Mouse (Mus musculus): ENCODE measurements at regions not wholly inside any gene's neighbourhood (a gene's known extent, or its start where the extent isn't known, plus 50 kb on each side); places are given as distances from the start of the nearest gene placed in this dataset.

DNA sequence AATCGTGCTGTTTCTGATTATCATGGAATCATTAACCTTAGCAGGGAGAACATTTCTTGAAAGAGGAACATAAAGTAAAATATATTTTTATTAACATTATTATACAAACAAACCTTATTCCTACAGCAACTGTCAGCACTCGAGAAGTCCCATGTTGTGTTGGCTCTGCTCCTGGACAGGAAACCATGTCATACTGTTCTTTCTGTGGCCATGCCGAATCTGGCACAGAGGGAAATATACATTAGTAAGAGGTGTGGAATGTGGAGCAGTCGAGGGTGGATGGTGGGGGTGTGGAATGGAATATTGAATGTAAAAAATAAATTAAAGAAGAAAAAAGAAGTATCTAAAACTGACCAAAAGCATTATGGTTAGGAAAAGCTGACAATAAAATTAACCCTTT, 342.1 kb upstream of the Pmfbp1 start:
- no peak for DNase-seq (ENCODE audit: low read depth, low spot score)

DNA sequence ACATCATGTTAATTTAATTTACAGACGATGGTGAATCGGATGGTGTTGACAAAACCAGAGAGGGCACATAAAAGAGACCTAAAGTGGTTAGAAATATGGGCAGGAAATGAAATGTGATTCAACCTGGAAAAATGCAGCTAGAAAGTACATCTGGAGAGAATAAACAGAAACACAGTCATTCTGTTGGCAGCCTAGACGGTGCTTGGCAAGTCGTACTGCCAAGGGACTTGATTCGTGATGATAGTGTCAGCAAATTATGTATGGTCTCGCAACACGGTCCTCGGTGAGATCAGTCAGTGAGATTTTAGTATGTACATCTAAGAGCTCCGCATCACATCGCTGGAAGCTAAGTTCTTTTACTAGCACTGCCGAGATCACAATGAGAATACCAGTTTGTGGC, 338.3 kb upstream of the Pmfbp1 start:
- DNase-seq (ENCODE audit: low read depth, low spot score) = no peak

DNA sequence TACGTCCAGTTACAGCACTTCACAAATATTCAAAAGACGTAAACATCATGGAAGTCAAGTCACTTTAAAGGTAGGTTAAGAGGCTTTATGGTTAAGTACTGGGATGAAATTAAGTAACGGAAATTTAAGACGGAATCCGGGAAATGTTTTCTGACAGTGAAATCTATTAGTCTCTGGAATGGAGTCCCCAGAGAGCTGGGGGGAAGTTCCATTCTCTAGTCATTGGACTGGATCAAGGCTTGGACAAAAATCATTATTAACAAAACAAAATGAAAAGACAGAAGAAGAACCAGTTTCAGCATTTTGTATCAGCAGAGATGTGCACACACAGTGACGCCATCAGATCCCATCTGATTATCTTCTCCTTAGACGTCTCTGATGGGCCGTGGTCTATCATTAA, 337.8 kb upstream of the Pmfbp1 start:
- DNase-seq (ENCODE audit: low read depth, low spot score) = no peak

DNA sequence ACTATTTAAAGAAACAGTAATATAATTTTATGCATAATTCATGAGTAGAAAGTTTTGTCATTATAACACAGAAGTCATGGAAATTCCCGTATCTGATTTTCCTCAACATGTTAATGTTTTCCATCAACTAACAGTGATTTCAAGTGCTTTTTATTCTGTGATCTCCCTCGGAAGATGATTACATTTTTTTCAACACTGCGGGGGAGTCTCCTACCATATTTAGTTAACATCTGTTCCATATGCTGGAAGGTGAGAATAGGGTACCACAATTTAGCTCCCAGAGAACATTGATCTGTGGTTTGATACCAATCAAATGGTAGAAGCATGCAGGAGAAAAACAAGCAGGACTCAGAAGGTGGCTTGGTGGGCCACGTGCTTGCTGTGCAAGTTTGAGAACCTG, 321.1 kb upstream of the Pmfbp1 start:
- DNase-seq (ENCODE audit: low read depth, low spot score) = no peak

DNA sequence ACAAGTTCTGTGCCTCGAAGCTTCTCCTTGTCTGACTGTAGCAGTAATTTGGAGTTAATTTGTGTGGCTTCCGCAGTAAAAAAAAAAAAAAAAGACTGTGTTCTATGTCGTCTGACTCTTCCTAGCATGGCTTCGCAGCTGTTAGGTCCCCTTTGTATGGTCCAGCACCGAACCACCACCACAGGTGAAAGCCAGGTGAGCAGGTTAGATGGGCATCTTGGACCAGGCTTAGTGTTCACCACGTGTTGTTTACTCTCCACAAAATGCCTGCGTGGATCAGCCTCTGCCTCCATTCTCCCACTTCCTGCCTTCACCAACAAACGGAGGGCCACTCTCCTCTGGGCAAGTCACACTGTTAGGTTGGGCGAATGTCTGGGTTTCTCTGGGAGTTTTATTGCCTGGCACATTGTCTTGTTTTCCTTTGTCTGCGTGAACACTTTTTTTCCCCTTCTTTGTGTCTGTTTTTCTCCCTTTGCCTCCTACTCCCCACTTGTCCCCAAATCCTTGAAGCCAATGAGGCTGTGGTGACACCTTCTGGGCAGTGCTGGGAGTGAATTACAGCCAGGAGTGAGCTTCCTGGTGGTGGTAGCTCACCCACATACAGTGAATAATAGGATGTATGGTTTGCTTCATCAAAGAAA, 308.1 kb upstream of the Pmfbp1 start:
- DNase-seq (ENCODE audit: low read depth, low spot score) = peak; percentile 53

DNA sequence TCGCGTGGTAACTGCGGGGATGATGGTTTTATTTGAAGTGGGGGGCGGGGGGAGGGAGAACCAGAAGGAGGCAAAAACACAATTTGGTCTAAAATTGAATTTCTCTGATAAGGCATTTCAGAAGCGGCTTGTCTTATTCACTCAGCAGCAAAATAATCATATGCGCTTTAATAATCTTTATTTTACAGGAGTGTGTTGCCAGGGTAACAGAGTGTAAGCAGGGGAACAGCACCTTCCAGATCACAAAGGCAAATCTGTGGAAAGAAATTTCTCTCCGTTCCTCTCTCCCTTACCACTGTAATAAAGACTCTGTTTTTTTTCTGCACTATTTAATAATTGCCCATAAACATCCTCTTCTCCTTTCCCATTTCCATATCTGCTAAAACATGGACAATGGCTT, 306.2 kb upstream of the Pmfbp1 start:
- DNase-seq (ENCODE audit: low read depth, low spot score) = no peak

DNA sequence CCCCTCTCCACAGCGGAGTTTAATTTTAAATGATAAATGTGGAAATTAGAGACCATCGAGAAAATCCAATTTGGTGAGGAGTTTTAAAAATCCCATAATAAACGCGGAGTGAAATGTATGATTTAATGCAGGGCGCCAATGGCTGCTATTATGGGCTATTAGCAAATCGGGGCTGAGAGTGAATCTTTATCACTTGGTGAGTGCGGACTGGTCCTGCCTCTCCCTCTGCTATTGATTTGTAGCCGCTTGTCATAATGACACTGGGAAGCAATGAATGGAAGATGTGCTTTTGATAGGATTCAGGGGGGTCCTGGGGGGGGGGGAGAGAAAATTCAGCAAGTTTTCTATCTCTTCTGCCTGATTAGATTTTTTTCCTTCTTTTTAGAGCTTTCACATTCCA, 279.6 kb upstream of the Pmfbp1 start:
- DNase-seq (ENCODE audit: low read depth, low spot score) = no peak

DNA sequence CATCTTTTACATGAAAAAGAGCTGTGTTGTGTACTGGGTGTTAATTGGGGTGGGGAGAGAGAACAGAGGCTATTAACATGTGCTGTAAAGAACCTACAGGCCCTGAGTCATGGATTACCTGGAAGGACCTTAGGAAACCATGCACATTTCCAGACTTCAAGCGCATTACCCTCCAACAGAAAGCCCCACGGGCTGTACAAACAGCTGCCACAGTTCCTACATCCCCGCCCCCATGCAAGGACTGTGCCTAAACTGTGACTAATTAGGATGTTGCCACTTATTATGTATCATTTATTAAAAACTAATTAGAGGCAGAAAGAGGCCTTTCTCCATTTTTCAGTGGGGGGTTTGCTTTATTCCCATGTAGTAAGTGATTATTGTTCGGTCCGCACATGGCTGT, 277.5 kb upstream of the Pmfbp1 start:
- no peak for DNase-seq (ENCODE audit: low read depth, low spot score)

DNA sequence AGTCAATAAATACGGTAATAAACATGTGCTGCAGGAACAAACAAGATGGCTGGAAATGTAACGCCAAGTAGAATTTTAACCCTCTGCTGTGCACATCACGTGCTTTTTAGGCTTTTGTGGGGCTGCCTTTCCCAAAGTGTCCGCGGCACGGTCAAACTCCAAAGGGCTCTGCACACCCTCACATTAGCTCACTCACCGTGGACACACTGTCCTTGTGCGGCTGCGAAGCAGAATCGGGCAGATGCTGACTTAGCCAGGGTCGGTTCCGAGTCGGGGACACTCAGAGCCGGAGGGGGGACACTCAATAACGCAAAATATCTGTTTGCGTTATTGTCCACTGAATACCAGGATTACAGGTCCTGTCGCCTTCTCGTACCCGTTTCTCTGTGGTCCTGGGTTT, 276.5 kb upstream of the Pmfbp1 start:
- peak; percentile 10 for DNase-seq (ENCODE audit: low read depth, low spot score)

DNA sequence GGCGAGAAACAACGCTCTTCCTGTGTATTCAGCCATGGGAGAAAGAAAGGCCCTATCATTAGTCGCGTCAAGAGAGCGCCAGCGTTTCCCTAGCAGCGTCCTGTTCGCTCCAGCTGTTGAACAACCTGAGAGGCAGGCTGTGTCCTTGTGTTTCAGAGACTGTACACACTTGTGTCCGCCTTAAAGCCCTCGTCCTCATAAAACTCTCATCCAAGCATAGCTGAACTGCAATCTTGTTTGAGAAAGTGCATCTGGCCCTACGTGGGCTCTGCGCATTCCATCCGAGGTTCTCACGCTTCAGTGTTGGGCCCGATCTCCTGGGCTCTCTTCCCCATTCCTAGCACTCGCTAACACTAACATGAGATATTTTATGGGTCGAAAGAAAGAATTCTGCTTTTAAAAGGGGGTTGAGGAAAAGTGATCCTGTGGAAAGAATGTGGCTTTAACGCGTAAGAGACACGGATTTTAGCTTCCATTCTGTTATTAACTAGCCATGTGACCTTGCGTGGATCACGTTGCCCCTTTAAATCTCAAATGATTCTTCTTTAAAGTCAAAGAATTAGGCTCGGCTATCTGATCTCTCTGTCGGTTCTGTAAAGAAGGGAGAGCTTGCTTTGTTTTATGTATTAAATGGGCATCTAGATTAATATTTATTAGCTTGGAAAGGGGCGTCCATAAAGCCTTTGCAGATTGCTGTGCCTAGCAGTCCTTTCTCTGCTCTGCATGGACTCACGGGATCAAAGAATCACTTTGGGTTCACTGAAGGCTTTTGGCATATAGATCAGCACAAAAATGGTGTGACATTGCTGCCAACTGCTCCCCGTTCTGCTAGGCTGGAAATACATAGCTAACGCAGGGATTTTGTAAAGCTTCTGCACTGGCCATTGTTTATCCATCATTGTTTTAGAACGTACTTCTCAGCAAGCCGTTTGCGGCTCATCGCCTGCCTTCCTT, 261.3 kb upstream of the Pmfbp1 start:
- DNase-seq (ENCODE audit: low read depth, low spot score) = no peak

DNA sequence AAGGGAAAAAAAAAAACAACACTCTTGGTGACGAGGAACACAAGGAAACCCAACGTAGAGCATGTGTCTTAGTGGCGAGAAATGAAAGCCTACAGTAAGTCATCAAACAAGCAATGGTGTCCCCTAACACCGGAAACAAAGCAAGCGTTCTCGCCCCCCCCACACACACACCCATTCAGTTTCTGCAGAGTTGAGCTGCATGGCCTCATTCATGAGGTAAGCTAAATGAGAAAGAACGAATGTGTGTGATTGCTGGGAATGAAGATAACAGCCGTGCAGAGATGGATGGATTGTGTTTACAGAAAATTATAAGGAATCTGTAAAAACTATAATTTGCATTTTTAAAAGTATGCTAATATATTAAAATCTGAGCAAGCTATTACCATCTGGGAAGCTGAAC, 248.3 kb upstream of the Pmfbp1 start:
- DNase-seq (ENCODE audit: low read depth, low spot score) = no peak

DNA sequence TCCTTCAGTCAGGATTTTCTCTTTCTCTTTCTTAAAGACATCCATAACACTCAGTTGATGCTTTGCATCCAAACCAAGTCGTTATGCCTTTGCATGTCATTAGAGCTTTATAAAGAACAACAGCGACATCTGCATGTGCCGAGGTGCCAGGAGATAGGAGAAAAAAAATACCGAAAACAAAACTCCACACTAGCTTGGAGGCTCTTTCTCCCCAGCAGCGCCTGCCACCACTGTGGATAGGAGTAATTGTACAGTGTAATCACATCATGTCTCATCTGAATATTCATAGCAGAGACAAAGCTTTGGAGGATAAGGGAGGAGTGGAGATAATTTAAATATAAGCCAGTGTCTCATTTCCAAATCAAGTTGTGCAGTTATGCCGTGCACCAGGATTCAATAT, 246.0 kb upstream of the Pmfbp1 start:
- DNase-seq (ENCODE audit: low read depth, low spot score) = no peak

DNA sequence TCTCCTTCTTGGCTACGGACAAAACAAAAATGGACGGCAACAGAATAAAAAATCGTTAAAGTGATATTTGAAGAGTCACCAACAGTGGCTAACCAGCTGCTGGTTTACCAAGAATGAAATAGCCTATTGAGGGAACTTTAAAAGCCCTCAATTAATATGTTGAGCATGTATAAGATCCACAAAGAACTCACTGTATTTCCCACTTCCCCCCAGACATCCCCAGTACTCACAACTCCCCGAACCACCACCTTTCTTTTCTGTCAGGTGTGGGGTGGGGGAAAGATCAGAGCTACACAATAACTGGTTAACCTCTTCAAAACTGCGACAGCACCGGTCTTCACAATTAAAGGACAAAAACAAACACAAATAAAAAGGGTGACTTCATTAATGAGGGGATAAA, 245.5 kb upstream of the Pmfbp1 start:
- DNase-seq (ENCODE audit: low read depth, low spot score) = no peak

DNA sequence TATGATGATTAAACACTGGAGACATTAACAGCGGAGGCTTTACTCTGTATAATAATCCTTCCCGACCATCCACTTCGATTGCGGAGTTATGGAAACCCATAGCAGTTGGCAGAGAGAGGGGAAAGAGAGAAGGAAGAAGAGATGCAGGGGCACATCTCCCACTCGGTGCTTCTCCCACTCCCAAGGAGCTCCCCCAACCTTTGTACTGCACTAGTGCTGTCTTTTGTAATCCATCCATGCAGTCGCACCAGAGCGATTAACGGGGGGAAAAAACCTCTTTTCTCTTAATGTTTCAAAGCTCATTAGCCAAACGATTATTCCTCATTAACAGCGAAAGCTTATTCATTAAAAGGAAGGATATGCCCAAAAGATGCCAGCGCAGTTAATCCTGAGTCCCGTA, 244.6 kb upstream of the Pmfbp1 start:
- no peak for DNase-seq (ENCODE audit: low read depth, low spot score)

DNA sequence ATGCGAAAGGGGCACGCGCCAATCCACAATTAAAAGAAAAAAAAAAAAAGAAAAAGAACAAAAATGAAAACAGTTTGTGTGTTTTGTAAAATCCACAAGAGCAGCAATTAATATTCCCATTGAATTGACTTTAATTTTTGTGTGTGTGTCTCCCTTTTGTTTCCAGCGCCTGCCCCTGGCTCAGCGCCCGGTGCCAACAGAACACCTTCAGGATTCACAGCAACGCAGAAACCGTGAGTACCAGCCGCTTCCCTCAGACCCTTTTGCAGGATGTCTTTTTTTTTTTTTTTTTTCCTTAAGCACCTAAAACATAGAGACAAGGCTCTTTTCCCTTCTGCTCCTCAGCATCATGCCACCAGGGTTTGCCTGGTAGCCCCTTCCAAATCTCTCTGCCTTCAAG, 244.1 kb upstream of the Pmfbp1 start:
- no peak for DNase-seq (ENCODE audit: low read depth, low spot score)

DNA sequence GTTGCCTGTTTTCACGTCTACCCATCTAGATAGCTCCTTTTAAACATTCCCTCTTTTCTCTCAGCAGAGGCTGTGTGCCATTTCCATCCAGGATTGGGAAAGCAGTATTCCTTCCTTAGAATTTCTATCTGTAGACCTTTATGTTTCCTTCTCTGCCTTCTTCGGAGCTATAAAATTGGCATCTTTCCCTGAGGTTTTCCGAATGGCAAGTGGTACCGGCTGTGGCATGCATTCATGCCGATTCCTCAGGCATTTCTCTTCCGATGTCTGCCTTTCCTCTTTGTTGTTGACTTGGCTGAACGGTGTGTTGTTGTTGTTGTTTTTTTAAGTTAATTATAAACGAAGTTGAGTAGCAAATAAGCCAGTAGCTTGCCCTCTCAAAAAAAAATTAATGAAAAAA, 243.3 kb upstream of the Pmfbp1 start:
- no peak for DNase-seq (ENCODE audit: low read depth, low spot score)

DNA sequence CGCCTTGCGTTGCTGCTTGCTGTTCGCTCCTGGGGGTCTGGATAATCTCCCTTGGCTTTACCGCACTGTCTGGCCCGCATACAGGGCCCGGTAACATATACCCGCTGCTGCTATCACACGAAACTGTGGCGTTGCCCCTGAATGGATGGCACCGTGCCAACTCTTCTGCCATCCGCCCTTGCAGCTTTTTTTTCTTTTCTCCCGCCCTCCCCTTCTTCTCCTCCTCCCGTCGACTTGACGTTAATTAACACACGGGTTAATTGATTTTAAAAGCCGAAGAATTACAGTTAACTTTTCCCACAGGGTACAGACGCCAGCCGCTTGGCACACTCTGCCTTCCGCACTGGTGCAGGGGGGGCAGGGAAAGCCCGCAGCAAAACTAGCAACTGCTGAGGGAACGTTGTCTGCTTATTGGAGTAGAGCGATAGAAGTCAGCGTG, 242.4 kb upstream of the Pmfbp1 start:
- DNase-seq (ENCODE audit: low read depth, low spot score) = no peak

DNA sequence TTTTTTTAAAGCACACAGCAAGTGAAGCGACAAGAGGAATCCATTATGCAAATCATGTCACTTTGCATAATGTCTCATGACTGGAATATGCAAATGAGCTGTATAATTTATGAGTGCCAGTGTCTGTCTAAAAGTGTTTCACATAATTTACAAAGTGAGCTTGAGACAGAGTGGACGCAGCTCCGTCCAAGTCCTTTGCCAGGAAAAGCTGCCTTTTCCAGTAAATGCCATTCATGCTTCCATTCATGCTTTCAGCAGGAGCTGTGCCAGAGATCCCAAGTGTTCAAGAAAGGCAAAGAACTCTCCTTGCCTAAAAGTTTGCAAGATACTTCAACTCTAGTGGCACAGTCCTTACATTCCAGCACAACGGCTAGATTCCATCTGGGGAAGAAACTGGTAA, 241.4 kb upstream of the Pmfbp1 start:
- no peak for DNase-seq (ENCODE audit: low read depth, low spot score)

DNA sequence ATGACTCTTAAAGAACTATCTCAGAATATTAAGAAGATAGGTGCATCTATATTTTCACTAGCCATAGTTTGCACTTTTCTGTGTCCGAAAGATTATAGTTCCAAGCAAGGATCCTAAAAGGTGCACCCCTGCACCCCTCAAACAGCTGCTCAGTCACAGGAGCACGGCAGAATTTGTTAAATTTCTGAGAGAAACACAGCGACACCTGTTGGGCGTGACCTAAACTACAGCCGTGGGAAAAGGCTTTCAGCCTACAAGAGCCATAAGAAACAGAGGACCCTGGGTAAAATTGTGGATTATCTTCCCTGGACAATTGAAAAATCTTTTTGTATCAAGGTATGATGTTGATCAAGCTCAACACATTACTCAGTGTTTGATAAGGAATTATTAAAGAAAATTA, 214.7 kb upstream of the Pmfbp1 start:
- DNase-seq (ENCODE audit: low read depth, low spot score) = peak; percentile 73

DNA sequence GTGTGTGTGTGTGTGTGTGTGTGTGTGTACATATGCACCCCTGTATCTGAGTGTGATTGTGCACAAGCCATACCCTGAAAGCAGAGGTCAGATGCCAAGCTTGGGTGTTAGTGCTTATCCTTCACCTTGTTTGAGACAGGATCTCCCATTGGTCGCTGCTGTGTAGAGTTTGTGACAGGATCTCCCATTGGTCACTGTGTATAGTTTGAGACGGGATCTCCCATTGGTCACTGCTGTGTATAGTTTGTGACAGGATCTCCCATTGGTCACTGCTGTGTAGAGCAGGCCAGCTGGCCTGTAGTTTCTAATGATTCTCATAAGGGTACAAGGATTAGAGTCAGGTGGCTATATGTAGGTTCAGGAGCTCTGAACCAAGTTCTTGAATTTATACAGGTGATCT, 213.3 kb upstream of the Pmfbp1 start:
- peak; percentile 55 for DNase-seq (ENCODE audit: low read depth, low spot score)

DNA sequence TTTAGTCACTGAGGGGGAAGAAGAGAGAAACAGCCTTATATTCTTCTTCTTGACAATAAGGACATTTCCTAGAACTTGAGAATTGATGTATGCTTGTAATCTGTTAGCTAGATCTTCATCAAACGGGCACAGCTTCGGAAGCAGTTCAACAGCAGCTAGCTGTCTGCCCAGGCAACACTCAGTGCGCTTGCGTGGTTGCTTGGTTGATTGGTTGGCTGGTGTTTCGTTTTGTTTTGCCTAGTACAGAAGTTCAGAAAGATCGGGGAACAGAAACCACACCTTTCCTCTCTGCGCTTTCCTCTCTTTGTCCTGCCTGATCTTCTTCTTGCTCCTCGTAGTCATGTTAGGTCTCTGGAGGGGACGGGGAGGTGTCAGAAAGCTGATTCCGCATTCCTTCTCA, 212.2 kb upstream of the Pmfbp1 start:
- DNase-seq (ENCODE audit: low read depth, low spot score) = peak; percentile 31

DNA sequence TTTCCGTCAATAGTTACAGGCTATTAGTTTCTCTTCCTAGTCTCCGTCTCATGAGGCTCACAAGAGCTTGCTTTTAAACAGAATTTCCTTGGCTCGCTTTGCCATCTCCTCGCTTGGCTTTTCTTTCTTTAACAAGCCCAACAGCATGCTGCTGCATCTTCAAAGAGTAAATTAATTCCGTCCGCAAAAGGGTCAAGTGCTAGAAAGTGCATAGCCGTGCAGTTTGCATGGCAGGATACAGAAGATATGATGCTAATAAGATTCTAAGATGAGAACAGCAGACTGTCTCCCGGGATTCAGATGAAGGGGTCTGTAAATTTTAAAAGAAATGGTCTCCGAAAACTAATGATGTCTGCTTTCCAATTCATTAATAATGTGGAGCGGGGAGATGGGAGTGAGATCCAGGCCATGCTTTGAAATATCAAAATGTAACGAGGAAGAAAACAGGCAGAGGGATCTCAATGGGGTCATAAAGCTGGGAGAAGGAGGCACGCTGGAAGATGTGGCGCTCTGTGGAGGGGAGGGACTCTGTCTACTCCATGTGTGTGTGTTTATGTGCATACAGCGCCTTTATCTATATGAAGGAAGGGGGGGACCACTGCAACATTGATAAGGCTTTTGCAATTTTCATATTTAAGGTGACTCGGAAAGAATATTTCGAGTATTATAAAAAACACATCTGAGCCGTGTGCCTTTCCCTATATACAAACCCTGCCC, 183.0 kb upstream of the Pmfbp1 start:
- no peak for DNase-seq (ENCODE audit: low read depth, low spot score)
